Mouse (Mus musculus) cerebellum, adult 11 months (tissue): ENCODE results near the gene Ccdc137.

ENCODE experiments used
- DNase-seq: peaks from one replicate; pipeline ENCODE4 v3.0.0; 2022

The Ccdc137 gene

DNA sequence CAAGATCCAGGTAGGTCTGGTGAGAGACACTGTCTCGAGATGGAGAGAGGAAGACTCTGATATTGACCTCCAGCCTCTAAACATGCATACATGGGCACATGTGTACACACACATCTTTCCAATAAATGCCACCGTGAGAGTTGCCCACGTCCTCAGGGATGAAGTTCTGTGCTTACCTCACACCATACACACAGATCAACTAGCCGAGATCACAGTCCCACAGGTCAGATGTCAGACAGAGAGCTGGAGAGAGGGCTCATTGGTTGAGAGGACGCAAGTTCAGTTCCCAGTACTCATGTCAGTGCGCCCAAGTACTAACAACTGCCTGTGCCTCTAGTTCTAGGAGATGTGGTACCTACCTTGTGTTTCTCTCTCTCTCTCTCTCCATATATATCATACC lies 43.1 kb downstream of the Ccdc137 start:
- no peak for DNase-seq

DNA sequence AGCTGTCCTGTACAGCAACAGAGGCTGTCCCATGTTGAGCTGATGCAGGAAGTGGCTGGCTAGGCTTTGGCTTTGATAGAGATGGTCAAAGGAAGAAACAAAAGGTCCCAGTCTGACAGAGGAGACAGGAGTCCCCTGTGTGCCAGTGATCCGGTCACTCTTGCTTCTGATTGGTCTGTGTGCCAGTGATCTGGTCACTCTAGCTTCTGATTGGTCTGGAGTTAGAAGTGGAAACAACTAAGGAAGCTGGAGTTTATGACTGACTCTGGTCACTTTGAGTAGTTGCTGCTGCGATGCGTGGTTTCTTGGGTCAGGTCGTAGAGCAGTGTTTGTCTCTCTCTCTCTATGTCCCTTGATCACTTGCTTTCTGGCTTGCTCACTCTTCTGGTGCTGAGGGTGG lies 43.8 kb downstream of the Ccdc137 start:
- no peak for DNase-seq

DNA sequence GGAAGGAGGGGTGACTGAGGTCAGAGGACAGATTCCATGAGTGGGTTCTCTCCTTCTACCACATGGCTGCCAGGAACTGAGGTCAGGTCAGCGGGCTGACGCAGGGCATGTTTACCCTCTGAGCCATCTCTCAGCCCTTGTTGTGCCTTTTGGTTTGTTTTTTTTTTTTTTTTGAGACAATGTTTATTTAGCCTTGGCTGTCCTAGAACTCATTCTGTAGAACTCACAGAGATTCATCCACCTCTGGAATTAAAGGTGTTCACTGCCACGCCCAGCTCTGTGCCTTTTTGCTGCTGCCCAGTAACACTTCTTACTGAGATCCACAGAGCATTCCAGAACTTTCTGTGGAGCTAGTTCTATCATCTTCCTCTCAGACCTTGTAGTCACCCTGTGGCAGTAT lies 47.7 kb downstream of the Ccdc137 start:
- no peak for DNase-seq

DNA sequence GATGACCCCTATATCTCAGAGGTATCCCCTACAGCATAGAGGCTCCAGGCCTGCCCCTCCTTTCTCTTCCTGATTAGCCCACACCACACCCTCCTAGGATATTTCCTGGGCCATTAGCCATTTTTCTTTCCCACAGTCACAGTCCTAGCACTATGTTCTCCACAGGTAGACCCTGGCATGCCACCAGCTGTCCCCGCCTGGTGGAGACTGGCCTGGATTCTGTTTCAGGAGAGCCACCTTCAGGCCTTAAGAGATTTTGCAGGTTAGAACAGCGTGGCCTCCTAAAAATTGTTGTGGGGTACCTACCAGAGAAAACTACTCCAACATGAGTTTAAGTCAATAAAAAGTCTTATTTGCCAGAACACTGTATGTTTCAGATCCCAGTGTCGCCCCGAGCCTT lies 49.0 kb downstream of the Ccdc137 start:
- DNase-seq: no peak

DNA sequence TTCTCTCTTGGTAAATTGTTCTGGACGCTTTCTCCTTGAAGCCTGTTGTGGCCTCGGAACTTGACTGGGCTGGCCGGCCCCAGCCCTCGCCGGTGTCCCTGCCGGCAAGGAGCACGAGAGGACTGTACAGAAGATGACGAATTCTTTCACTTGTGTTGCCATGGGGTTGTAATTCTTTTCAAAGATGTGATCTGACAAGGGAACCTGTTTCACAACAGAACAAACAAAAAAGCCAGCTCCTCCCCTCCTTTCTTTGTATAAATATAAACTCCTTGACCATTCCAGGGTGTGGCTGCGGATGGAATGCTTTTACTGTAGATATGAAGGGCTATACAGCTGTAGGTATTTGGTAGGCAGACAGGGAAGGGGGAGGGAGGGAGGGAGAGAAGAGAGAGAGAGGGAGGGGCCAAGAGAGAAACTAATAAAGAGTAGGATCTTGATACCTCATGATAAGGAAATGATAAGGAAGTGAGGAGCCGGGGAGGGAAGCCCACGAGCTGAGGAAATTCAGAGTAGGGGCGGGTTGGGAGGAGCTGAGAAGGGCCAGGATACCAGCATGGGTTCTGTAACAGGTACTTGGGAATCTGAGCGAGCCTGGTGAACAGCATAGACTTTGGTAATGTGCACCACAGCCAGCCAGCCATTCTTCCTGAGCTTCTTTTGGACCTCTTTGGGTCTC lies 49.8 kb downstream of the Ccdc137 start:
- DNase-seq: no peak

DNA sequence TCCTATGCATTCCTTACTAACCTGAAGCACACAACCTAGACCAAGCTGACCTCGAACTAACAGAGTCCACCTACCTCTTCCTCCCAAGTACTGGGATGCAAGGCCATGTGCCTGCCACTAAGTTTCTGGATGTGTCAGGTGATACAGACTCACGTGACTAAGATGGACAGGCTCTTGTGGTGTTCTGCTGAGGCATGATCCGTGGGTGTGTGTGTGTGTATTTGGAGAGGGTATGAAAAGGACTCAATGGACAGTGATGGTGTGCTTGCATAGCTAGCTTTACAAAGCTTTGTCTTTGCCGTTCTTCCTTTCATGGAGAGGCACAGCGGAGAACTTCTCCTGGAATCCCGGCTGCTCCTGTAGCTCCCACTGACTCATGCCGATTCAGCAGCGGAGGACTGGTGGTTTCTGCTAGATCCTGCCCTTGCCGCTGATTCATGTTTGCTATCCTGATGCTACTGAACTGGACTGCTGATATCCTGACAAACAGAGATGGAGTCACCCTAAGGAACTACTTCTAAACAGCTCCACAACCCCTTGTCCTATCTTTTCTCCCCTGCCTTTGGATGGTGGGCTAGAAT lies 50.5 kb downstream of the Ccdc137 start:
- DNase-seq: no peak

DNA sequence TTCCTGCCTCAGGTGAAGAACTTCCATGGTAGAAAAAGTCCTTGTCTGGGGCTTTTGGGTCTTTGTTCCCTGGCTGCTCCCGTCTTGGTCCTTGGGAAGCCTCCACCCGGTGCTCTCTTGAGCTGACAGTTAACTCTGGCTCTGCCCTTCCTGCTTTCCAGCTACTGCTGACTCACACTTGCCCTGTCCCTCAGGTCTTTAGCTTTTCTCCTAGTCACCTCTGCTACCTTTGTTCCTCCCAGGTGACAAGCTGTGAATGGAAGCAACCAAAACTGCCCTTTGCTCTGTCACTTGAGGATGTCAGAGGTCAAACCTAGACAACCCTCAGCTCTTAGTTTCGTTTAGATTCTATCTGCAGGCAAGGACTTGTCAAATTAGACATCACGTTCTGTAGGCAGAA lies 52.0 kb downstream of the Ccdc137 start:
- no peak for DNase-seq

DNA sequence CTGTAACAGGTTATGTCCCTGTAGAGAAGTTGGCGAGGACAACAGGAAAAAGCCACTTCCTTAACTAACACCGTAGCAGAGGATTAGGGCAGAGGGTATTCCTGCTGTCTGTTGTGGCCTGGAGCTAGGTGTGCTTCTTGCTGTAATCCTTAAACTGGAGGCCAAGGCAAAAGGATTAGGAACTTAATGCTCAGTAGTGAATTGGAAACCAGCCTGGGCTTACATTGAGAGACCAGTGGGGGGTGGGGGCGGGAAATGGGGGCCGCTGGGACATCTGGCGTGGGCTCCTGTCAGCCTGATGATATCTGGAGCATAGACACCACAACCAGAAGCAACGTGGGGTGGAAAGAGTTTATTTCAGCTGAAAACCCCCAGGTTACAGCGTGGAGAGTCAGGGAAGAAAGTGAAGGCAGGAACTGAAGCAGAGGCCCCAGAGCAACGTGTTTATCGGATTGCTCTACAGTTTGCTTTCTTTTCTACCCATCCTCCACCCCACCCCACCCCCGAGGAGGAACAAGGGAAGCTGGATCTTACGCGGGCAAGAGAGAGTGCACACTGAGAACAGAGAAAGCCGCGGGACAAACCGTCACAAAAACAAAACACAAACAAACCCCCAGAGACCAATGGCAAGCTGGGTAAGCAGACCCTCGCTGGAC lies 52.6 kb downstream of the Ccdc137 start:
- DNase-seq: no peak

DNA sequence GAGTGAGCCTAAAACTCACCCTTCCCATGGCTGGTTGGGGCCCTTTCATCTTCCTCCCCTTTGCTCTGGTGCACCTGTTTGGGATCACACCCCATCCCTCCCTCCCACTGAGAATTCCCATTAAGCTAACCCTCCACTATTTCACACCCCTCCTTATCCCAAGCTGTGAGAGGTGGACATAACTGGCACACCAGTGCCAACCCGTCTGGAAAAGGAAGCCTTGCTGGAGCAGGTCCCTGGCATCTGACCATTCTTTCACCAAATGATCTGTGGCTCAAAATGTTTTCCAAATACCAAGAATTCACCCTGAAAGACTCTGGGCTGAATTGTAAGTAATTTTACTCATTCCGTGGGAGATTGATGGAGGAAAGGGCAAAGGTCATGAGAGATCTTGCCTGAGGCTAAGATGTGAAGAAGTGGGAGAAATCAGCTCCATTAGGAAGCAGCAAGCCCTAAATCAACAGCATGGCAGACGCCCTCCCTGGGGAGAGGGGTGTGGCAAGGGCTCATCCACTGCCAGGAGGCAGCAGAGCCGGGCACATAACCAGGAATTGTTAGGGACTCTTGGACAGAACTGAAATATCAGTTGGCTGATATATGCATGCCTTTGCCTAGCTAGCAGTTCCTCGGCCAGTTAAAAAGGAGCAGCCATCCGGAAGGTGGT lies 55.0 kb downstream of the Ccdc137 start:
- peak; percentile 50 for DNase-seq
